12 mouse cellular contexts compared by ENCODE assay signal in genomic region chr19:4478190-4478516, GRCm38 (mm10). TPM values are rescaled to one million over a fixed set of nuclear protein-coding genes. Genes with fewer than 3 reads are reported as not detected.
DNase-seq lines count a peak whose midpoint lies in the region; ATAC-seq and TF ChIP-seq lines count a peak whose summit lies in the region.
"Had no signal": no experiment of that assay in that cellular context is flagged by ENCODE, and none has a peak within 500 bp of the region (broad histone marks: within the 10 kb centered on the region; RNA-seq: fewer than 3 reads in every experiment).

No protein-coding gene starts in this region.

- TF ChIP-seq EP300 in MEL (IDR thresholded peaks at IDR 0.05; ENCODE audit: low read depth in 1 of 2, low read length in 2 of 2): no peak

- no peak overlapping the region for H3K27ac ChIP-seq in forebrain, postnatal 0 days (ENCODE audit: low read depth, low read length)
- no peak overlapping the region for H3K27ac ChIP-seq in forebrain, embryonic 11.5 days (ENCODE audit: low read depth, low read length)
- H3K27ac ChIP-seq in left cerebral cortex, adult 2 months: no peak overlapping the region; the same call in 1 of the 2 replicates
- H3K27ac ChIP-seq in MEL (ENCODE audit: control insufficient read depth, low read depth, low read length): no peak overlapping the region
- H3K27ac ChIP-seq in liver, embryonic 15.5 days (replicated peaks): no peak overlapping the region
- H3K27ac ChIP-seq: forebrain, embryonic 13.5 days; neural tube, embryonic 13.5 days had no signal

- H3K9ac ChIP-seq in forebrain, postnatal 0 days: no peak overlapping the region
- H3K9ac ChIP-seq in forebrain, embryonic 11.5 days (ENCODE audit: low read length): no peak overlapping the region
- H3K9ac ChIP-seq in MEL (ENCODE audit: control insufficient read depth, low read depth, low read length, poor library complexity, severe bottlenecking): peak overlapping the region; percentile 23; the same call in 1 of the 2 replicates
- no peak overlapping the region for H3K9ac ChIP-seq in liver, embryonic 15.5 days
- H3K9ac ChIP-seq: forebrain, embryonic 13.5 days; neural tube, embryonic 13.5 days had no signal

- no peak for TF ChIP-seq RAD21 in MEL (IDR thresholded peaks at IDR 0.05; ENCODE audit: low read depth, low read length)

- intact Hi-C loops in left cerebral cortex, adult 2 months (cut with DNase I): loop anchor here (5.0 kb wide), 2 partner anchors 81 to 219 kb away; partner anchors contain the start of genes Gm960 and Kdm2a
- intact Hi-C loops in left cerebral cortex, postnatal 25 days (cut with DNase I): no loop called here

- H3K36me3 ChIP-seq in forebrain, postnatal 0 days (ENCODE audit: insufficient read depth): no peaks in the 10 kb centered on the region
- H3K36me3 ChIP-seq in forebrain, embryonic 11.5 days (ENCODE audit: control insufficient read depth, insufficient read depth, low read length): no peaks in the 10 kb centered on the region
- H3K36me3 ChIP-seq in MEL (ENCODE audit: control insufficient read depth in 1 of 2, insufficient read depth in 2 of 2, low read length in 2 of 2): peaks cover 0 to 2% of the 10 kb centered on the region in 2 experiments; a peak in 1 of 4 replicates
- H3K36me3 ChIP-seq in liver, embryonic 15.5 days (replicated peaks): no peaks in the 10 kb centered on the region
- H3K36me3 ChIP-seq: G1E; neural tube, embryonic 13.5 days had no signal

- H3K9me3 ChIP-seq in forebrain, postnatal 0 days (ENCODE audit: low read length): no peaks in the 10 kb centered on the region
- H3K9me3 ChIP-seq in forebrain, embryonic 11.5 days (ENCODE audit: control insufficient read depth, low read length): no peaks in the 10 kb centered on the region
- no peaks in the 10 kb centered on the region for H3K9me3 ChIP-seq in MEL (replicated peaks; ENCODE audit: insufficient read depth, low read length)
- no peaks in the 10 kb centered on the region for H3K9me3 ChIP-seq in liver, embryonic 15.5 days (replicated peaks)
- H3K9me3 ChIP-seq: forebrain, embryonic 13.5 days; neural tube, embryonic 13.5 days had no signal

- no peaks in the 10 kb centered on the region for H3K79me2 ChIP-seq in MEL (ENCODE audit: control insufficient read depth, insufficient read depth, low read length, poor library complexity)

- H3K4me3 ChIP-seq in forebrain, postnatal 0 days (ENCODE audit: low read depth, low read length): no peak overlapping the region
- H3K4me3 ChIP-seq in forebrain, embryonic 11.5 days (ENCODE audit: low read depth, low read length): no peak overlapping the region
- no peak overlapping the region for H3K4me3 ChIP-seq in left cerebral cortex, adult 2 months
- H3K4me3 ChIP-seq in MEL (ENCODE audit: control insufficient read depth in 1 of 2, insufficient read depth in 1 of 2, low read depth in 2 of 2, low read length in 2 of 2): peak overlapping the region in 1 of 2 experiments; percentile 33; a peak in 3 of 4 replicates
- no peak overlapping the region for H3K4me3 ChIP-seq in liver, embryonic 15.5 days (replicated peaks)
- H3K4me3 ChIP-seq: forebrain, embryonic 13.5 days; neural tube, embryonic 13.5 days had no signal

- no peak overlapping the region for H3K4me2 ChIP-seq in forebrain, postnatal 0 days (ENCODE audit: low read depth)
- H3K4me2 ChIP-seq in forebrain, embryonic 11.5 days (ENCODE audit: low read depth, low read length, severe bottlenecking): no peak overlapping the region
- peak overlapping the region; percentile 10; the same call in 1 of the 2 replicates for H3K4me2 ChIP-seq in liver, embryonic 15.5 days
- H3K4me2 ChIP-seq: forebrain, embryonic 13.5 days; neural tube, embryonic 13.5 days had no signal

- no peaks in the 10 kb centered on the region for H3K4me1 ChIP-seq in forebrain, postnatal 0 days (ENCODE audit: insufficient read depth)
- H3K4me1 ChIP-seq in forebrain, embryonic 11.5 days (replicated peaks; ENCODE audit: control insufficient read depth, insufficient read depth, low read length): peaks cover 5% of the 10 kb centered on the region; the same call in 1 of the 2 replicates
- peaks cover 0 to 7% of the 10 kb centered on the region in 2 experiments; a peak in 1 of 4 replicates for H3K4me1 ChIP-seq in MEL (ENCODE audit: control insufficient read depth in 1 of 2, insufficient read depth in 2 of 2, low read length in 2 of 2)
- H3K4me1 ChIP-seq in liver, embryonic 15.5 days (replicated peaks): peaks cover 15% of the 10 kb centered on the region

- ATAC-seq in forebrain, postnatal 0 days: no peak
- ATAC-seq in forebrain, embryonic 11.5 days (replicated peaks; ENCODE audit: low FRiP score): no peak
- no peak for ATAC-seq in liver, embryonic 15.5 days (ENCODE audit: insufficient read depth)
- ATAC-seq: forebrain, embryonic 13.5 days had no signal

- H3K27me3 ChIP-seq in forebrain, postnatal 0 days (ENCODE audit: insufficient read depth, low read length): peaks cover 6% of the 10 kb centered on the region
- H3K27me3 ChIP-seq in forebrain, embryonic 11.5 days (ENCODE audit: control insufficient read depth, insufficient read depth, low read length): peaks cover 30% of the 10 kb centered on the region
- H3K27me3 ChIP-seq in MEL (ENCODE audit: control insufficient read depth in 1 of 2, insufficient read depth in 2 of 2, low read length in 2 of 2): peaks cover 0 to 1% of the 10 kb centered on the region in 2 experiments; a peak in 2 of 4 replicates
- peaks cover 72% of the 10 kb centered on the region for H3K27me3 ChIP-seq in liver, embryonic 15.5 days

- TF ChIP-seq CTCF in forebrain, postnatal 0 days (IDR thresholded peaks at IDR 0.05; ENCODE audit: low read depth): peak; percentile 36; the same call in 1 of the 2 replicates
- peak; percentile 48 for TF ChIP-seq CTCF in left cerebral cortex, adult 2 months (IDR thresholded peaks at IDR 0.05)
- TF ChIP-seq CTCF in MEL (IDR thresholded peaks at IDR 0.05 in 2 of 3, conservative IDR thresholded peaks at IDR 0.05 in 1 of 3; ENCODE audit: control insufficient read depth in 1 of 3, insufficient read depth in 1 of 3, low read depth in 2 of 3, low read length in 3 of 3, poor library complexity in 1 of 3, severe bottlenecking in 1 of 3): peak; percentile 32 to 67 (median 60); a peak in 5 of 6 replicates

- no peak for TF ChIP-seq POLR2A in MEL (IDR thresholded peaks at IDR 0.05; ENCODE audit: control insufficient read depth in 1 of 2, insufficient read depth in 1 of 2, low read depth in 1 of 2, low read length in 2 of 2, poor library complexity in 1 of 2)

- no peak for DNase-seq in forebrain, postnatal 0 days
- DNase-seq in forebrain, embryonic 11.5 days (ENCODE audit: low spot score): no peak
- DNase-seq in left cerebral cortex, adult 2 months (ENCODE audit: extremely low spot score in 1 of 2, low spot score in 2 of 2): no peak
- no peak for DNase-seq in left cerebral cortex, postnatal 25 days (ENCODE audit: low spot score in 2 of 2)
- peak; percentile 68 for DNase-seq in MEL (ENCODE audit: low read depth, low spot score)
- no peak for DNase-seq in adrenal gland, adult 18-20 months (ENCODE audit: low spot score in 2 of 2)
- DNase-seq in adrenal gland, postnatal 25 days: no peak

- 52% methylated on average over 1 of the region's 1 CpGs for WGBS in forebrain, postnatal 0 days
- 37% methylated on average over 1 of the region's 1 CpGs for WGBS in forebrain, embryonic 11.5 days
- 6% methylated on average over 1 of the region's 1 CpGs for WGBS in liver, embryonic 15.5 days (ENCODE audit: insufficient replicate concordance)

RNA-seq across cellular contexts. Expression of gene Syt12, which starts 0.9 kb away (rescaled TPM):
- total RNA-seq in forebrain, postnatal 0 days (2014; rRNA removed): 8.2 and 13.0 TPM in 2 replicates
- 2.9 and 3.3 TPM in 2 replicates for polyA plus RNA-seq in forebrain, postnatal 0 days (2015; fragmentation: Nextera tagmentation; extraction: Ambion mirVana)
- 1.1 and 1.7 TPM in 2 replicates for polyA plus RNA-seq in forebrain, embryonic 11.5 days (2014; fragmentation: Nextera tagmentation; extraction: Ambion mirVana)
- total RNA-seq in left cerebral cortex, adult 2 months (2021): 10 to 100 TPM; 36.8 to 39.8 TPM
- 10 to 100 TPM; 38.2 to 43.4 TPM for total RNA-seq in left cerebral cortex, postnatal 25 days (2021)
- total RNA-seq in MEL (2012; rRNA removed): not detected in 2 replicates
- polyA plus RNA-seq in MEL (2012; ENCODE audit: insufficient read depth in 1 of 2, insufficient read length in 2 of 2, low read depth in 1 of 2, low replicate concordance in 2 of 2, missing spikeins in 1 of 2): not detected
- 0.12 and 0.33 TPM in 2 replicates for polyA plus RNA-seq in liver, embryonic 15.5 days (2015; fragmentation: Nextera tagmentation; extraction: Ambion mirVana)
- 10 to 100 TPM; 64.3 to 94.0 TPM for total RNA-seq in adrenal gland, adult 18-20 months (2021)
- 62.2 and 66.7 TPM in 2 replicates for total RNA-seq in adrenal gland, postnatal 25 days (2021)
- polyA plus RNA-seq: G1E had no signal

RNA-seq across cellular contexts. Expression of gene 2010003K11Rik, which starts 20.2 kb away (rescaled TPM):
- total RNA-seq in forebrain, postnatal 0 days (2014; rRNA removed): not detected in 2 replicates
- 0.13 TPM in 1 of 2 replicates, not detected in the other for polyA plus RNA-seq in forebrain, postnatal 0 days (2015; fragmentation: Nextera tagmentation; extraction: Ambion mirVana)
- not detected in 2 replicates for polyA plus RNA-seq in forebrain, embryonic 11.5 days (2014; fragmentation: Nextera tagmentation; extraction: Ambion mirVana)
- total RNA-seq in left cerebral cortex, adult 2 months (2021): not detected
- total RNA-seq in left cerebral cortex, postnatal 25 days (2021): not detected
- not detected in 2 replicates for total RNA-seq in MEL (2012; rRNA removed)
- polyA plus RNA-seq in MEL (2012; ENCODE audit: insufficient read depth in 1 of 2, insufficient read length in 2 of 2, low read depth in 1 of 2, low replicate concordance in 2 of 2, missing spikeins in 1 of 2): not detected
- polyA plus RNA-seq in liver, embryonic 15.5 days (2015; fragmentation: Nextera tagmentation; extraction: Ambion mirVana): 0.09 TPM in 1 of 2 replicates, not detected in the other
- 100 to 1,000 TPM in 1 of 2 experiments, 10 to 100 TPM in 1; 42.0 to 133 TPM for total RNA-seq in adrenal gland, adult 18-20 months (2021)
- total RNA-seq in adrenal gland, postnatal 25 days (2021): 22.0 and 34.8 TPM in 2 replicates
- polyA plus RNA-seq: forebrain, embryonic 13.5 days; G1E; limb, embryonic 14.5 days; neural tube, embryonic 13.5 days had no signal

RNA-seq across cellular contexts. Expression of gene Pcx, which starts 32.1 kb away (rescaled TPM):
- 35.9 and 40.7 TPM in 2 replicates for total RNA-seq in forebrain, postnatal 0 days (2014; rRNA removed)
- 28.9 and 34.5 TPM in 2 replicates for polyA plus RNA-seq in forebrain, postnatal 0 days (2015; fragmentation: Nextera tagmentation; extraction: Ambion mirVana)
- 18.5 and 19.3 TPM in 2 replicates for polyA plus RNA-seq in forebrain, embryonic 11.5 days (2014; fragmentation: Nextera tagmentation; extraction: Ambion mirVana)
- 10 to 100 TPM; 63.2 to 72.1 TPM for total RNA-seq in left cerebral cortex, adult 2 months (2021)
- 10 to 100 TPM; 56.9 to 66.3 TPM for total RNA-seq in left cerebral cortex, postnatal 25 days (2021)
- total RNA-seq in MEL (2012; rRNA removed): 5.9 and 7.2 TPM in 2 replicates
- polyA plus RNA-seq in MEL (2012; ENCODE audit: insufficient read depth in 1 of 2, insufficient read length in 2 of 2, low read depth in 1 of 2, low replicate concordance in 2 of 2, missing spikeins in 1 of 2): 1 to 10 TPM in 1 of 2 experiments, not detected in 1; 7.9 TPM
- 56.3 and 79.3 TPM in 2 replicates for polyA plus RNA-seq in liver, embryonic 15.5 days (2015; fragmentation: Nextera tagmentation; extraction: Ambion mirVana)
- total RNA-seq in adrenal gland, adult 18-20 months (2021): 100 to 1,000 TPM; 622 to 707 TPM
- 488 and 620 TPM in 2 replicates for total RNA-seq in adrenal gland, postnatal 25 days (2021)

RNA-seq across cellular contexts. Expression of gene Rhod, which starts 38.9 kb away (rescaled TPM):
- total RNA-seq in forebrain, postnatal 0 days (2014; rRNA removed): 3.6 and 5.2 TPM in 2 replicates
- polyA plus RNA-seq in forebrain, postnatal 0 days (2015; fragmentation: Nextera tagmentation; extraction: Ambion mirVana): 4.3 and 4.7 TPM in 2 replicates
- 10.9 and 13.4 TPM in 2 replicates for polyA plus RNA-seq in forebrain, embryonic 11.5 days (2014; fragmentation: Nextera tagmentation; extraction: Ambion mirVana)
- total RNA-seq in left cerebral cortex, adult 2 months (2021): 1 to 10 TPM in 1 of 2 experiments, under 1 TPM in 1; 0.75 to 1.2 TPM
- total RNA-seq in left cerebral cortex, postnatal 25 days (2021): under 1 TPM; 0.57 to 0.64 TPM
- not detected in 2 replicates for total RNA-seq in MEL (2012; rRNA removed)
- under 1 TPM in 1 of 2 experiments, not detected in 1; 0.06 TPM for polyA plus RNA-seq in MEL (2012; ENCODE audit: insufficient read depth in 1 of 2, insufficient read length in 2 of 2, low read depth in 1 of 2, low replicate concordance in 2 of 2, missing spikeins in 1 of 2)
- 7.9 and 8.5 TPM in 2 replicates for polyA plus RNA-seq in liver, embryonic 15.5 days (2015; fragmentation: Nextera tagmentation; extraction: Ambion mirVana)
- 10 to 100 TPM; 19.1 to 25.8 TPM for total RNA-seq in adrenal gland, adult 18-20 months (2021)
- 26.8 and 30.4 TPM in 2 replicates for total RNA-seq in adrenal gland, postnatal 25 days (2021)

Comparison
In these comparisons a context has a peak if more than half of its experiments do, and no peak if none do; other contexts are left out.
1. RNA of gene 2010003K11Rik, which starts 20.2 kb away (total RNA-seq): 42.0 to 133 TPM in adrenal gland, adult 18-20 months and 22.0 to 34.8 TPM in adrenal gland, postnatal 25 days; not detected in forebrain, postnatal 0 days, not detected in left cerebral cortex, adult 2 months, not detected in left cerebral cortex, postnatal 25 days and not detected in MEL; every median in the first group is over 10 times any median in the second.
2. Peak in every context shown above with its lines, with median percentiles within 50 percentile points of each other: CTCF ChIP-seq.